Mouse (Mus musculus) cerebellum, adult 2 months (tissue): ENCODE data around the gene Rasa2.

Source experiments
- CTCF ChIP-seq: fragments of 200-500 bp; IDR thresholded peaks from 2 replicates; pipeline ENCODE4 v1.5.1; 2011; ENCODE audit warnings: low read depth, mild to moderate bottlenecking, control low read depth, low read length, moderate library complexity, borderline replicate concordance; ENCODE audit not compliant: insufficient read depth
- POLR2A ChIP-seq: fragments of 200-500 bp; IDR thresholded peaks from 2 replicates; pipeline ENCODE4 v1.6.1; 2011; ENCODE audit warnings: low read length, control low read depth, borderline replicate concordance; ENCODE audit not compliant: insufficient read depth

GRCm38 (mm10) chr9:96627557-96628085 lies 3.8 kb downstream of the Rasa2 start:
- TF ChIP-seq CTCF: no peak
- TF ChIP-seq POLR2A: no peak
